Mouse (Mus musculus) left cerebral cortex, postnatal 14 days (tissue): ENCODE data around the gene Idh3g. TPM values are rescaled to one million over a fixed set of nuclear protein-coding genes. Genes with fewer than 3 reads are reported as not detected.
A peak's percentile ranks its signal among the peaks of the same experiment; 100 is the strongest.

ENCODE experiments used
- DNase-seq, 2 experiments: peaks; one replicate each; pipeline ENCODE4 v3.0.0; 2021 to 2022; ENCODE audit warnings: low spot score in 2 of 2, mixed read lengths in 1 of 2
- intact Hi-C: fragments of 180-260 bp; cut with DNase I; formaldehyde crosslinking; loops from one replicate; pipeline ENCODE4 v1.15.1; 2025
- long read RNA-seq, 2 experiments: library from polyadenylated mRNA; stranded (forward); transcript quantifications; one replicate each; pipeline ENCODE4 v2.0.0; 2021
- total RNA-seq, 2 experiments: library from RNA; stranded (reverse); gene quantifications; 2 replicates each; pipeline ENCODE4 v1.2.3; 2021

Gene Idh3g
- 100 to 1,000 TPM; 167 to 178 TPM for total RNA-seq
- long read RNA-seq, experiment 1, partial matches to known transcripts: 3 of 144 reads
- long read RNA-seq, experiment 1, other reads (novel, unspliced or antisense): 139 of 144 reads
- long read RNA-seq, experiment 2, partial matches to known transcripts: 4 of 118 reads
- long read RNA-seq, experiment 2, other reads (novel, unspliced or antisense): 112 of 118 reads

- intact Hi-C loops: loop anchor here (5.0 kb wide), 1 partner anchor 69 kb away; the partner anchor contains the start of genes Abcd1 and Bcap31
- DNase-seq: peak; percentile 91 to 95
Measured at GRCm38 (mm10) chrX:73786364-73787224, at the start of gene Idh3g, which contains the start of gene Ssr4. Gene Idh3g, minus strand, starts transcription at chrX:73786897. Gene Ssr4, plus strand, starts transcription at chrX:73787028.

DNA sequence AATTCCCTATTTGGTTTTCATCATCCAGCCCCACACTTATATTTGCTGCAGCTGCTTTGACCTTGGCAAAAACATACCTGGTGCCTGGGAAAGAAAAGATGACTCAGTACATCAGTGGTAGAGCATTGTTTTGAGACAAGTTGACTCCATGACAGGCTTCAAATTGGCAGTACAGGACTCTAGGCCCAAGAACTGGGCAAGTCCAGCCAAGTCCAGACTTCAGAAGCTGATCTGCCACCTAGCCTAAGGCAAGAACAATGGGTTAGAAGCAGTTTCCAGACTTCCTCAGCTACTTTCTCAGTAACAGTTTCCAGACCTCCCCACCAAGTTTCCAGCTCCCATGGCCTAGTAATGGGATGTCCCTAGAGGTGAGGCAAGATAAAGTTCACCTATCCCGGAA is 49.0 kb upstream of the Idh3g start:
- intact Hi-C loops: no loop called here
- no peak for DNase-seq

DNA sequence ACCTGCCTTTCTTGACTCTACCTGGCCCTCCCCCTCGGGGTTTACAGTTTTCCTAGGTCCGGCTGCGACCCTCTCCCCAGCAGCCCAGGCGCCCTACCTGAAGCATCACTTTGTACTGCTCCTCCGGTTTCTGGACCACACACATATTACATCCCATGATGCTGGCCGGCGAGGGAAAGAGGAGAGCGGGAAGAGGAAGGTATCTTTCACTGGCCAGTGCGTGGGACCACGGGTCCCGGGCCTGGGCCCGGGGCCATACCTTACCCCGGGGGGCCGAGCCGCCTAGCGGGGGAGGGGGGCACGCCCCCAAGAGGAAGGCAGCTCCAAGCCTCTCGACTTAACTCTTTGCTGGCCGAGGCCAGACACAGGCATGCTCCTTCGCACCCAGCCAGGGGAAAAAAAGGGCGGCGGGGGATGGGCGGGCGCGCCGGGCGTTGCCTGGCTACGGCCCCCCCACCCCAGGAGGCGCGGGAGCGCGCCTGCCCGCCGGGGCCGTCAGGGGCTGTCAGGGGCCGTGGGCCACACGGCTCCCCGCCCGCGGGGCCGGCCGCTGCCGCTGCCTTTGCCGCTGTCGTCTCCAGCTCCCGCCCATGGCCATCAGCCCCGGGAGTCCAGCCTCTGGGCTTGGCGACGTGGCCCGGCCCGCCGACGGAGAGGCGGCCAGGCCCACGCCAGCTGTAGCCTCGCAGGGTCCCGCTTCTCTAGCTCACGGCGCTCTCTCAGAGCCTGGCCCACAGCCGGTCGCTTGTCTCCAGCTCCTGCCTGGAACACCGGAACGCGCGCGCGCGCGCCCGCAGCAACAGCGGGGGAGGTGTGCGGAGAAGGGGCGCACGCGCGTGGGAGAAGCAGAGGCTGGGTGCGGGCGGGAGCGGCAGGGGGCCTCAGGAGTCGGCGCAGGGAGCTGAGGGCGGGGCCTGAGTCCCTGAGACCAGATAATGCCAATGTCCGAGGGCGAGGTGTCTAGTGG is 37.8 kb upstream of the Idh3g start, which contains the start of gene Pdzd4:
Gene Pdzd4 (minus strand): TSS at position 785 of the 967 bp plus-strand sequence.
- intact Hi-C loops: no loop called here

DNA sequence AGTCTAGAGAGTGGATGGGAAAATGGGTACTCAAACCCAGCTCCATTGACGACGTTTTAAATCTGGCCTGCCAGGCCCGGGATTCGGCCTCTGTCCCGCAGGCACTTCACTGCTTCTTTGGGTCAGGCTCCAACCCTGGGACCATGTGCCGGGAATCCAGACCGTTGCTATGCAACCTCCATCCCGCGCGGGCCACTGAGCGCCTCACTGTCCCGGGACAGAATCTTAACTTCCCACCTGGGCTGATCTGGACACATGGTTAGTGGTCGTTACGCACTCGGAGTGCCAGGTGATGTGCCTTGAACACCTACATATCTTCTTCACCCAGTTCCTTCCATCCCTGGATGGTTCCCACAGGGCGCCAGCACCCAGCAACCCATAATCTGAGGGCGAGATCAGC is 37.0 kb upstream of the Idh3g start:
- intact Hi-C loops: no loop called here
- peak; percentile 2 to 9 for DNase-seq

More for the DNA sequence above, 37.8 kb upstream of the Idh3g start, which contains the start of gene Pdzd4:
- peak; percentile 37 to 61 for DNase-seq

GRCm38 (mm10) chrX:73816596-73817314 is 30.1 kb upstream of the Idh3g start:
- no peak for DNase-seq
- intact Hi-C loops: no loop called here

DNA sequence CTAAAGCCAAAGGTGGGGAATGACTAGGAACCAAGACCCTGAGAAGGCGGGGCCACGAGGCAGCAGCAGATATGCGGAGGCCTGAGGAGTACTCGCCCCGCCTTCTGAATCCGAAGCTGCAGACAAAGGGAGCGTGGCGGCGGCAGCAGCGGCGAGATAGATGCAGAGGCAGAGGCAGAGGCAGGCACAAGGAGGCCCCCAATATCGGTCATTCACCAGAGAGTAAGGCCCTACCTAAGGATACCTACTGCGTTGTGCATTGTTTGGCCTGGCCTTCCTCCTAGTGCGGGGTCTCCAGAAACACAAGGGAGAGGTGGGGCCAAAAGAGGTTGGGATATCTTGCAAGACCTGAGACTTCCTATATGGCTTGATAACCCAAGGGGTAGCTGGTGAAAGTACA is 28.4 kb upstream of the Idh3g start:
- intact Hi-C loops: no loop called here
- DNase-seq: no peak

DNA sequence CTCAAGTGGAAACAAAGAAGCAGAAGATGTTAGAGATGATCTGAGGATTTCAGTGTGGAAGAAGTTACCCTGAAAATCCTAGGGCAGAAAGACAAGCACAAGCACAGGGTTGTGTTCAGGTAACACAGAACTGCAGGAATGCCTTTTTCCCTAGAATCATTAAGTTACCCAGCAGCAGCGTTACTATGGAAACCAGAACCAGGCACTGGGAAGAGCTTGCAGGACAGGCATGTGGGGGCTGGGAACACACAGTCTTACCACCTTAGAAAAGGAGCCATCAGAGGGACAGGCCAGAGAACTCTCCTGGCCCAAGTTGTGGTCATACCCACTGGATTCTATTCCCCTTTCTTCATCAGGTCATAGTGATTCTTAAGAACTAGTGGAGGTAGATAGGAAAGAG is 19.1 kb upstream of the Idh3g start:
- peak in 1 of 2 experiments; percentile 30 for DNase-seq
- intact Hi-C loops: no loop called here

GRCm38 (mm10) chrX:73798502-73798901 is 11.8 kb upstream of the Idh3g start:
- DNase-seq: peak; percentile 50 to 63
- intact Hi-C loops: loop anchor here (5.0 kb wide), 1 partner anchor 149 kb away; no protein-coding TSS in a partner anchor

DNA sequence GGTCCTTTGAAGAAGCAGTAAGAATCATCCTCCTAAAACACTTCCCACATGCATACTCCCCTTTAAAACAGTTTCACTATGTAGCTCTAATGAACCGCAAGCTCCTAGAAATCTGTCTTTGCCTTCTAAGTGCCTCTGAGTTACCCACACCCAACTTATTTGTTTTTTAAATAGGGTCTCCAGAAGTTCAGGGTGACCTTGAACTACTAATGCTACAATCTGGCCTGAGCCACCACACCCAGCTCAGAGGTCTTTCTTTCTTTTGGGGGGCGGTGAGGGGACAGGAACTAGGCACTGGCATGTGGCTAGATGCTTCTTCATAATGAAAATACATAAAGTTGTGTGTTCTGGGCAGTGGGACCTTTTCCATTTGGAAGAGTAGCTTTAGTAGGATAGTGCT is 10.8 kb upstream of the Idh3g start:
- DNase-seq: no peak
- intact Hi-C loops: loop anchor here (5.0 kb wide), 1 partner anchor 150 kb away; no protein-coding TSS in a partner anchor

GRCm38 (mm10) chrX:73793505-73793904 is 6.8 kb upstream of the Idh3g start:
- no peak for DNase-seq
- intact Hi-C loops: no loop called here

DNA sequence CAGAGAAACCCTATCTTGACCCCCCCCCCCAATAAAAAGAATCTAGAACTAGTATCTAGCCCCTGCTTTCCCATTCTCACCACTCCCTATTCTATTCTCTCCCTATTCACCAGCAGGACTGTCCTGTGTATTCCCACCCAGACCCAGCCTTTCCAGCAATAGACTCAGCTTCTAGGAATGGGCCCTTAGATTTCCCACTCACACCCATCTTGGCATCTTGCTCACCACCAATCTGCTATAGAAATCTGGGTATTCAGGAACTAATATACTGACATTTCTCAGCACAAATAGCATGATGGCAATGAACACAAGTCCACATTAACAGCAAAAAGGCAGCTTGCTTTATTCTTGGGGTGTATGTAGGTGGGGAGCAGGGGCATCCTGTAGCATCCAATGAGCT is 6.3 kb upstream of the Idh3g start:
- DNase-seq: no peak
- intact Hi-C loops: no loop called here

GRCm38 (mm10) chrX:73788501-73788900 is 1.8 kb upstream of the Idh3g start:
- DNase-seq: no peak
- intact Hi-C loops: loop anchor here (5.0 kb wide), 1 partner anchor 71 kb away; the partner anchor contains the start of genes Abcd1 and Bcap31

- intact Hi-C loops: loop anchor here (5.0 kb wide), 1 partner anchor 70 kb away; the partner anchor contains the start of genes Abcd1 and Bcap31
- no peak for DNase-seq
Measured at GRCm38 (mm10) chrX:73787225-73787558, 495 bp upstream of the Idh3g start.

DNA sequence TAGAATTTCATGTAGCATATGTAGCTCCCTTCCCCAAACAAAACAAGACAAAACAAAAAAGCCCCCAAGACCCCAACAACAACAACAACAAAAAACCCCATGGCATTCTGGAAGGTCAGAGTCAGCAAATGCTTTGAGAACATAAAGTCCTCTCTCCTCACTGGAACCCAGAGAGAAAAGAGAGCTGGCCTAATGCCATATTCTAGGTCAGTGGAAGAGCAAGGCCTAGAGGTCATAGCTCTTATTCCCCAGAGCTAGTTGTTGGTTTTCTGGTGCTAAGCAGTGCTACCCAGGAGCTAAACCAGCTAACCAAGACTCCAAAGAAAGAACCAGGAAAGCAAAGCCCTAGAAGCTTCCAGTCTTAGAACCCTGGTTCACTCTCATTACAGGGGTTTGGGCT is 1.0 kb downstream of the Idh3g start:
- intact Hi-C loops: loop anchor here (5.0 kb wide), 1 partner anchor 68 kb away; the partner anchor contains the start of genes Abcd1 and Bcap31
- DNase-seq: no peak

GRCm38 (mm10) chrX:73782227-73782626 is 4.5 kb downstream of the Idh3g start:
- no peak for DNase-seq
- intact Hi-C loops: no loop called here

DNA sequence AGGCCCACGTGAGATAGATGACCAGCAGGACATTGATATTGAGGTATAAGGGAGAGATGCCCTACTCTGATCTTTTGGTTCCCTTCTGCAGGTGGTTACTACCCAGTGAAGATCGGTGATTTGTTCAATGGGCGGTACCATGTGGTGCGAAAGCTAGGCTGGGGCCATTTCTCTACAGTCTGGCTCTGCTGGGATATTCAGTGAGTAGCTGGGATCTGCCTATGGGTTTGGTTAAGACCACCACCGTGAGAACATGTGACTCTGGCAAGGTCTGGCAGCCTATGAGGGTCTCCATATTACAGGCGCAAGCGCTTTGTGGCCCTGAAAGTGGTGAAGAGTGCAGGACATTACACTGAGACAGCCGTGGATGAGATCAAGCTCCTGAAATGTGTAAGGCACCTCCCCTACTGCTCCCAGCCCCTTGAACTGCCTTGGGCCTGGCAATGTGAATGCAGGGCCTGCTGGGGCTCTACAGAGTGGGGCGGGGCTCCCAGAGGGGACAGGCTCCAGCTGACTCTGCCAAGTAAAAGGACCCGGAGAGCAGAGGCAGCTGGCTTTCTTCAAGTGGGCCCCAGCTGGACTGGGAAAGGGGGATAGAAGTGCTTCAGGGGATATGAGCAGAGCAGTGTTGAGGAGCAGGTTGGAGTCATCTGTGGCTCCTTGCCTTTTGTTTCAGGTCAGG is 11.8 kb downstream of the Idh3g start:
- DNase-seq: no peak
- intact Hi-C loops: no loop called here

DNA sequence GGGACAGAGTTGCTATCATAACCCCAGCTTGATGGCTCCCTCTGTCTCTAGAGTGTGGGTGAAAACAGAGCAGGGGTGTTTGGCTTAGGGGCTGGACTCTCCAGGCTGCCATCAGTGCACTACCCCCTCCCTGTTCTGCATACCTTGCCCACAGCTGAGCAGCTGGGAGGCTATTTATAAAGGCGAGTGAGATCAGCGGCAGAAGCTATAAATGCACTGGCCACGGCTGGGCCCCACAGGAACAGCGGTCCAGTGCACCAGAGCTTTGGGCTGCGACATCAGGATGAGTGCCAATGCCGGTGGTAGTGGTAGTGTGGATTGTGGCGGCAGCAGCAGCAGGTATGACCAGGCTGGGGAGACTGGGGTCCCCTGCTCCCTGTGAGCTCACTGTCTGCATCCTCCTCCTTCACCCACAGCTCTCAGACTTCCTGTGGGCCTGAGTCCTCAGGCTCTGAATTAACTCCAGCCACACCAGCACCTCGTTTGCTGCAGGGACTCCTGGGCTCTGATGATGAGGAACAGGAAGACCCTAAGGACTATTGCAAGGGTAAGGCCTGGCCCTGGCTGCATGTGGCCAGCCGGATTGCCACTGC is 12.4 kb downstream of the Idh3g start, which contains the start of gene Srpk3:
Gene Srpk3 (plus strand): TSS at position 238 of the 593 bp plus-strand sequence.
- DNase-seq: peak in 1 of 2 experiments; percentile 44
- intact Hi-C loops: no loop called here

GRCm38 (mm10) chrX:73767267-73767666 is 19.4 kb downstream of the Idh3g start:
- no peak for DNase-seq
- intact Hi-C loops: no loop called here
